Mouse (Mus musculus): ENCODE results near the gene Rnase1.

DNA sequence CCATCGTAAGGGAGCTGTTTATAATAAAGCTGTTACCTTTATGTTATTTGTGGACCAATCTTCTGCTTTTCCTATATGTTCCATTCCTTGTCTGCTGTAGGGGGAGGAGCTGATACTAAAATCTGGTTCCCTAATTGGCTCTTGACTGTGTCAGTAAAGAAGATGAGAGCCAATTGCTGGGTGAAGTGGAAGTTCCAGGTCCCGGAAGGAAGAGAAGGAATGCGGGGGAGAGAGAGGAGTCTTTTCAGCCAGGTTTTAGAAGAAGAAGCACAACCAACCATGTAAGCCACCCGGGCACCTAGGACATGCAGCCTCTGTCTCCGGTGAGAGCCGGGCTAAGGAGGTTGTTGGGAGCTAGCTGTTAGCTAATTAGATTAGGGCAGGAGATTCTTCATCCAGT, 20.9 kb downstream of the Rnase1 start:
- TF ChIP-seq CTCF (IDR thresholded peaks at IDR 0.05; ENCODE audit: insufficient read depth, low read depth, low read length) (no peak), POLR2A (IDR thresholded peaks at IDR 0.05; ENCODE audit: insufficient read depth, low read depth, low read length) (no peak)

Measured in olfactory bulb, adult 2 months (tissue).